Mouse (Mus musculus) kidney, postnatal 0 days (tissue): ENCODE results near the gene Gm10722. TPM values are rescaled to one million over a fixed set of nuclear protein-coding genes. Genes with fewer than 3 reads are reported as not detected.
"Not testable (repeated sequence)": the region's sequence is repeated elsewhere in the genome, so short reads cannot be mapped to it uniquely, and the experiment has no call there.

Source experiments
- ATAC-seq: fragments of 200-750 bp; cut with Nextera tagmentation; replicated peaks from 2 replicates; pipeline ENCODE4 v1.8.0; 2017; ENCODE audit warnings: low read depth, moderate number of reproducible peaks, moderate TSS enrichment, moderate library complexity; ENCODE audit not compliant: low FRiP score
- DNase-seq: peaks from one replicate; pipeline ENCODE4 v3.0.0-alpha.2; 2016; ENCODE audit warnings: low spot score
- H3K27ac ChIP-seq: fragments of 300-500 bp; sonication (generic); 2 replicates; pipeline ENCODE4 v1.5.1; 2014; ENCODE audit warnings: mild to moderate bottlenecking
- H3K27me3 ChIP-seq: fragments of 300-500 bp; sonication (generic); 2 replicates; pipeline ENCODE4 v1.6.1; 2014; ENCODE audit warnings: low read length, mixed read lengths; ENCODE audit not compliant: insufficient read depth
- H3K36me3 ChIP-seq: fragments of 300-500 bp; sonication (generic); 2 replicates; pipeline ENCODE4 v1.6.1; 2014; ENCODE audit warnings: low read length, mixed read lengths; ENCODE audit not compliant: insufficient read depth
- H3K4me1 ChIP-seq: fragments of 300-500 bp; sonication (generic); replicated peaks from 2 replicates; pipeline ENCODE4 v1.6.1; 2014; ENCODE audit warnings: antibody characterized with exemption, low read length, mixed read lengths; ENCODE audit not compliant: insufficient read depth
- H3K4me2 ChIP-seq: fragments of 300-500 bp; sonication (generic); 2 replicates; pipeline ENCODE4 v1.6.1; 2014; ENCODE audit warnings: mild to moderate bottlenecking, low read length, moderate library complexity, mixed read lengths
- H3K4me3 ChIP-seq: fragments of 300-500 bp; sonication (generic); replicated peaks from 2 replicates; pipeline ENCODE4 v1.5.1; 2014; ENCODE audit warnings: low read depth, low read length
- H3K9ac ChIP-seq: fragments of 300-500 bp; sonication (generic); 2 replicates; pipeline ENCODE4 v1.6.1; 2014; ENCODE audit warnings: low read depth, low read length
- H3K9me3 ChIP-seq: fragments of 300-500 bp; sonication (generic); replicated peaks from 2 replicates; pipeline ENCODE4 v1.6.1; 2016; ENCODE audit warnings: low read length, inconsistent platforms, mixed read lengths
- WGBS: fragments of 180-500 bp; shearing (Covaris S2); extraction: QIAGEN DNeasy Blood & Tissue Kit; methylation state at CpG from one replicate; pipeline ENCODE4 v1.1.7; 2014; 5-methylcytosine and 5-hydroxymethylcytosine counted together
- polyA plus RNA-seq: library from polyadenylated mRNA; unstranded; fragments of >200 nt; fragmentation: Nextera tagmentation; extraction: Ambion mirVana; gene quantifications from 2 replicates; pipeline ENCODE4 v1.2.1, GENCODE M21; 2015

The Gm10722 gene
- polyA plus RNA-seq: not detected in 2 replicates

- WGBS: 72% methylated on average over 12 of the region's 12 CpGs
- ATAC-seq, H3K36me3 ChIP-seq, H3K9me3 ChIP-seq, H3K4me1 ChIP-seq, H3K4me2 ChIP-seq, H3K27me3 ChIP-seq, H3K27ac ChIP-seq, H3K4me3 ChIP-seq, H3K9ac ChIP-seq: not testable (repeated sequence)
- peak; percentile 7 for DNase-seq
Measured at GRCm38 (mm10) chr9:3000445-3000972, at the start of gene Gm10722. Gene Gm10722, plus strand, starts transcription at chr9:3000922.

GRCm38 (mm10) chr9:3001006-3001405, 284 bp downstream of the Gm10722 start:
- not testable (repeated sequence) for H3K9me3 ChIP-seq, DNase-seq, ATAC-seq, H3K27ac ChIP-seq, H3K4me2 ChIP-seq, H3K4me3 ChIP-seq, H3K36me3 ChIP-seq, H3K4me1 ChIP-seq, H3K27me3 ChIP-seq, H3K9ac ChIP-seq
- 66% methylated on average over 8 of the region's 8 CpGs for WGBS

GRCm38 (mm10) chr9:3001948-3002659, 1.4 kb downstream of the Gm10722 start:
- not testable (repeated sequence) for H3K9ac ChIP-seq, H3K4me1 ChIP-seq, H3K9me3 ChIP-seq, H3K36me3 ChIP-seq, H3K4me3 ChIP-seq, H3K27me3 ChIP-seq, H3K4me2 ChIP-seq, H3K27ac ChIP-seq
- peak; percentile 83 for ATAC-seq
- peak; percentile 3 for DNase-seq
- 62% methylated on average over 8 of the region's 11 CpGs for WGBS

GRCm38 (mm10) chr9:3002794-3003396, 2.2 kb downstream of the Gm10722 start, which contains the start of gene Gm11168:
Gene Gm11168, plus strand, starts transcription at chr9:3003346.
- H3K36me3 ChIP-seq, H3K4me1 ChIP-seq, ATAC-seq, DNase-seq, H3K4me3 ChIP-seq, H3K9me3 ChIP-seq, H3K27me3 ChIP-seq, H3K27ac ChIP-seq, H3K4me2 ChIP-seq, H3K9ac ChIP-seq: not testable (repeated sequence)
- 68% methylated on average over 6 of the region's 14 CpGs for WGBS

GRCm38 (mm10) chr9:3006179-3006578, 5.5 kb downstream of the Gm10722 start:
- ATAC-seq, H3K9me3 ChIP-seq, H3K4me1 ChIP-seq, H3K27me3 ChIP-seq, H3K4me3 ChIP-seq, DNase-seq, H3K9ac ChIP-seq, H3K4me2 ChIP-seq, H3K36me3 ChIP-seq, H3K27ac ChIP-seq: not testable (repeated sequence)
- 80% methylated on average over 1 of the region's 5 CpGs for WGBS

GRCm38 (mm10) chr9:3006636-3007035, 5.9 kb downstream of the Gm10722 start:
- not testable (repeated sequence) for H3K4me2 ChIP-seq
- 78% methylated on average over 8 of the region's 8 CpGs for WGBS
- peak; percentile 72 for ATAC-seq

GRCm38 (mm10) chr9:3007272-3007671, 6.5 kb downstream of the Gm10722 start:
- DNase-seq (peak; percentile 16), ATAC-seq (0 out of 2 replicates have a peak, but pooled peaks have one; percentile 20)
- H3K4me1 ChIP-seq, H3K4me3 ChIP-seq, H3K4me2 ChIP-seq, H3K9ac ChIP-seq, H3K9me3 ChIP-seq, H3K36me3 ChIP-seq, H3K27me3 ChIP-seq, H3K27ac ChIP-seq: not testable (repeated sequence)
- 76% methylated on average over 6 of the region's 9 CpGs for WGBS

More at GRCm38 (mm10) chr9:3006636-3007035, 5.9 kb downstream of the Gm10722 start:
- not testable (repeated sequence) for H3K4me1 ChIP-seq, H3K9me3 ChIP-seq, H3K36me3 ChIP-seq, H3K27me3 ChIP-seq, H3K27ac ChIP-seq, H3K4me3 ChIP-seq, DNase-seq, H3K9ac ChIP-seq

- H3K4me1 ChIP-seq, H3K36me3 ChIP-seq, H3K9me3 ChIP-seq, H3K4me3 ChIP-seq, H3K4me2 ChIP-seq, H3K9ac ChIP-seq, H3K27me3 ChIP-seq, H3K27ac ChIP-seq, DNase-seq: not testable (repeated sequence)
- ATAC-seq: peak; percentile 51
- no CpG with 5 or more reads among the region's 5 CpGs for WGBS
Measured at GRCm38 (mm10) chr9:3009331-3009730, 8.6 kb downstream of the Gm10722 start.

GRCm38 (mm10) chr9:3012054-3012621, 11.4 kb downstream of the Gm10722 start:
- ATAC-seq, H3K27me3 ChIP-seq, H3K4me1 ChIP-seq, H3K9me3 ChIP-seq, DNase-seq, H3K9ac ChIP-seq, H3K4me3 ChIP-seq, H3K4me2 ChIP-seq, H3K36me3 ChIP-seq, H3K27ac ChIP-seq: not testable (repeated sequence)
- WGBS: 82% methylated on average over 2 of the region's 7 CpGs
